Mouse (Mus musculus) forebrain, embryonic 15.5 days (tissue): ENCODE data around the gene Arid1b. TPM values are rescaled to one million over a fixed set of nuclear protein-coding genes. Genes with fewer than 3 reads are reported as not detected.

Experiments
- ATAC-seq: fragments of 200-750 bp; cut with Nextera tagmentation; replicated peaks from 2 replicates; pipeline ENCODE4 v1.8.0; 2017; ENCODE audit warnings: mild to moderate bottlenecking, moderate TSS enrichment, moderate library complexity
- H3K27ac ChIP-seq: fragments of 300-500 bp; sonication (generic); replicated peaks from 2 replicates; pipeline ENCODE4 v1.5.1; 2015; ENCODE audit warnings: mild to moderate bottlenecking, inconsistent platforms
- H3K27me3 ChIP-seq: fragments of 300-500 bp; sonication (generic); 2 replicates; pipeline ENCODE4 v1.6.1; 2015; ENCODE audit warnings: inconsistent platforms
- H3K36me3 ChIP-seq: fragments of 300-500 bp; sonication (generic); 2 replicates; pipeline ENCODE4 v1.6.1; 2015; ENCODE audit warnings: mild to moderate bottlenecking, inconsistent platforms
- H3K4me1 ChIP-seq: fragments of 300-500 bp; sonication (generic); 2 replicates; pipeline ENCODE4 v1.6.1; 2015; ENCODE audit warnings: inconsistent platforms
- H3K4me2 ChIP-seq: fragments of 300-500 bp; sonication (generic); replicated peaks from 2 replicates; pipeline ENCODE4 v1.6.1; 2015; ENCODE audit warnings: mild to moderate bottlenecking, inconsistent platforms
- H3K4me3 ChIP-seq: fragments of 300-500 bp; sonication (generic); 2 replicates; pipeline ENCODE4 v1.5.1; 2015; ENCODE audit warnings: mild to moderate bottlenecking, inconsistent platforms
- H3K9ac ChIP-seq: fragments of 300-500 bp; sonication (generic); replicated peaks from 2 replicates; pipeline ENCODE4 v1.6.1; 2015; ENCODE audit warnings: mild to moderate bottlenecking, inconsistent platforms
- H3K9me3 ChIP-seq: fragments of 300-500 bp; sonication (generic); 2 replicates; pipeline ENCODE4 v1.6.1; 2016; ENCODE audit warnings: inconsistent platforms
- WGBS: fragments of 180-500 bp; shearing (Covaris S2); methylation state at CpG from one replicate; pipeline ENCODE4 v1.1.7; 2015; ENCODE audit warnings: mixed read lengths; 5-methylcytosine and 5-hydroxymethylcytosine counted together
- polyA plus RNA-seq: library from polyadenylated mRNA; unstranded; fragments of >200 nt; fragmentation: Nextera tagmentation; extraction: Ambion mirVana; gene quantifications from 2 replicates; pipeline ENCODE4 v1.2.1, GENCODE M21; 2015

Arid1b gene
- polyA plus RNA-seq, 1 experiment from 2014 or later: 14.8 TPM

- H3K36me3 ChIP-seq: no peaks in the 10 kb centered on the region
- H3K4me3 ChIP-seq: no peak overlapping the region
- 76% methylated on average over 21 of the region's 21 CpGs for WGBS
- ATAC-seq: no peak
- H3K4me1 ChIP-seq: peaks cover 39% of the 10 kb centered on the region
- no peak overlapping the region for H3K4me2 ChIP-seq
- H3K27me3 ChIP-seq: no peaks in the 10 kb centered on the region
- H3K27ac ChIP-seq: no peak overlapping the region
- no peak overlapping the region for H3K9ac ChIP-seq
- H3K9me3 ChIP-seq: no peaks in the 10 kb centered on the region
Observed at GRCm38 (mm10) chr17:5097545-5098475, 103.7 kb downstream of the Arid1b start.

- H3K9ac ChIP-seq: no peak overlapping the region
- H3K27me3 ChIP-seq: no peaks in the 10 kb centered on the region
- peaks cover 39% of the 10 kb centered on the region for H3K4me1 ChIP-seq
- no peaks in the 10 kb centered on the region for H3K36me3 ChIP-seq
- H3K9me3 ChIP-seq: no peaks in the 10 kb centered on the region
- H3K27ac ChIP-seq: no peak overlapping the region
- H3K4me2 ChIP-seq: no peak overlapping the region
- ATAC-seq: no peak
- H3K4me3 ChIP-seq: no peak overlapping the region
- 83% methylated on average over 7 of the region's 7 CpGs for WGBS
Observed at GRCm38 (mm10) chr17:5098727-5099126, 104.6 kb downstream of the Arid1b start.

- Histone ChIP-seq H3K9me3 (no peaks in the 10 kb centered on the region), H3K27me3 (no peaks in the 10 kb centered on the region), H3K27ac (no peak overlapping the region), H3K4me1 (peaks cover 39% of the 10 kb centered on the region), H3K36me3 (no peaks in the 10 kb centered on the region), H3K4me3 (no peak overlapping the region), H3K4me2 (no peak overlapping the region), H3K9ac (no peak overlapping the region)
- no peak for ATAC-seq
- 89% methylated on average over 4 of the region's 4 CpGs for WGBS
Observed at GRCm38 (mm10) chr17:5099238-5099637, 105.1 kb downstream of the Arid1b start.

- Histone ChIP-seq H3K9me3 (no peaks in the 10 kb centered on the region), H3K4me2 (no peak overlapping the region), H3K4me1 (peaks cover 41% of the 10 kb centered on the region), H3K4me3 (no peak overlapping the region), H3K27ac (no peak overlapping the region), H3K36me3 (no peaks in the 10 kb centered on the region), H3K9ac (no peak overlapping the region), H3K27me3 (no peaks in the 10 kb centered on the region)
- WGBS: 40% methylated on average over 8 of the region's 8 CpGs
- ATAC-seq: no peak
Observed at GRCm38 (mm10) chr17:5101157-5101556, 107.0 kb downstream of the Arid1b start.

GRCm38 (mm10) chr17:5101887-5102286 lies 107.8 kb downstream of the Arid1b start:
- no peaks in the 10 kb centered on the region for H3K36me3 ChIP-seq
- no peak overlapping the region for H3K27ac ChIP-seq
- H3K9me3 ChIP-seq: no peaks in the 10 kb centered on the region
- no peak overlapping the region for H3K4me3 ChIP-seq
- no peak for ATAC-seq
- peaks cover 48% of the 10 kb centered on the region for H3K4me1 ChIP-seq
- no peak overlapping the region for H3K4me2 ChIP-seq
- H3K9ac ChIP-seq: no peak overlapping the region
- H3K27me3 ChIP-seq: no peaks in the 10 kb centered on the region
- WGBS: 23% methylated on average over 2 of the region's 2 CpGs

GRCm38 (mm10) chr17:5105746-5106145 lies 111.6 kb downstream of the Arid1b start:
- 14% methylated on average over 6 of the region's 6 CpGs for WGBS
- peak overlapping the region; percentile 65 for H3K27ac ChIP-seq
- H3K9me3 ChIP-seq: no peaks in the 10 kb centered on the region
- H3K4me3 ChIP-seq: no peak overlapping the region
- no peak overlapping the region for H3K9ac ChIP-seq
- no peak overlapping the region for H3K4me2 ChIP-seq
- 0 out of 2 replicates have a peak, but pooled peaks have one; percentile 47 for ATAC-seq
- H3K36me3 ChIP-seq: no peaks in the 10 kb centered on the region
- H3K27me3 ChIP-seq: no peaks in the 10 kb centered on the region
- H3K4me1 ChIP-seq: peaks cover 68% of the 10 kb centered on the region

- Histone ChIP-seq H3K9me3 (no peaks in the 10 kb centered on the region), H3K4me3 (no peak overlapping the region), H3K9ac (no peak overlapping the region), H3K36me3 (no peaks in the 10 kb centered on the region), H3K27ac (peak overlapping the region; percentile 28), H3K4me2 (no peak overlapping the region), H3K4me1 (peaks cover 60% of the 10 kb centered on the region), H3K27me3 (no peaks in the 10 kb centered on the region)
- 57% methylated on average over 11 of the region's 11 CpGs for WGBS
- 0 out of 2 replicates have a peak, but pooled peaks have one; percentile 11 for ATAC-seq
Observed at GRCm38 (mm10) chr17:5106263-5107195, 112.4 kb downstream of the Arid1b start.

- Histone ChIP-seq H3K9me3 (no peaks in the 10 kb centered on the region), H3K9ac (no peak overlapping the region), H3K27ac (peak overlapping the region; percentile 28; the same call in 1 of the 2 replicates), H3K27me3 (no peaks in the 10 kb centered on the region), H3K4me1 (peaks cover 52% of the 10 kb centered on the region), H3K36me3 (no peaks in the 10 kb centered on the region), H3K4me2 (no peak overlapping the region), H3K4me3 (no peak overlapping the region)
- ATAC-seq: no peak
- 82% methylated on average over 4 of the region's 4 CpGs for WGBS
Observed at GRCm38 (mm10) chr17:5107501-5107900, 113.4 kb downstream of the Arid1b start.

- no peaks in the 10 kb centered on the region for H3K27me3 ChIP-seq
- 79% methylated on average over 1 of the region's 1 CpGs for WGBS
- H3K9ac ChIP-seq: no peak overlapping the region
- H3K9me3 ChIP-seq: no peaks in the 10 kb centered on the region
- H3K4me1 ChIP-seq: peaks cover 49% of the 10 kb centered on the region
- H3K4me3 ChIP-seq: no peak overlapping the region
- H3K36me3 ChIP-seq: no peaks in the 10 kb centered on the region
- no peak overlapping the region for H3K27ac ChIP-seq
- no peak overlapping the region for H3K4me2 ChIP-seq
- no peak for ATAC-seq
Observed at GRCm38 (mm10) chr17:5108022-5108421, 113.9 kb downstream of the Arid1b start.

- Histone ChIP-seq H3K4me1 (peaks cover 49% of the 10 kb centered on the region), H3K36me3 (no peaks in the 10 kb centered on the region)
- WGBS: 44% methylated on average over 2 of the region's 2 CpGs
Observed at GRCm38 (mm10) chr17:5108546-5109142, 114.5 kb downstream of the Arid1b start.

GRCm38 (mm10) chr17:5109343-5109742 lies 115.2 kb downstream of the Arid1b start:
- H3K4me3 ChIP-seq: no peak overlapping the region
- H3K27me3 ChIP-seq: no peaks in the 10 kb centered on the region
- no peaks in the 10 kb centered on the region for H3K9me3 ChIP-seq
- no peak overlapping the region for H3K27ac ChIP-seq
- H3K4me2 ChIP-seq: no peak overlapping the region
- H3K4me1 ChIP-seq: peaks cover 55% of the 10 kb centered on the region
- 80% methylated on average over 8 of the region's 8 CpGs for WGBS
- no peak overlapping the region for H3K9ac ChIP-seq
- H3K36me3 ChIP-seq: no peaks in the 10 kb centered on the region
- no peak for ATAC-seq

More at GRCm38 (mm10) chr17:5108546-5109142, 114.5 kb downstream of the Arid1b start:
- H3K9me3 ChIP-seq: no peaks in the 10 kb centered on the region
- H3K27me3 ChIP-seq: no peaks in the 10 kb centered on the region
- H3K27ac ChIP-seq: no peak overlapping the region
- no peak overlapping the region for H3K4me2 ChIP-seq
- H3K4me3 ChIP-seq: no peak overlapping the region
- no peak for ATAC-seq
- no peak overlapping the region for H3K9ac ChIP-seq
